Mouse (Mus musculus): ENCODE results near the gene Ndufv1.
"Not testable (repeated sequence)": the region's sequence is repeated elsewhere in the genome, so short reads cannot be mapped to it uniquely, and the experiment has no call there.

Ndufv1 gene

DNA sequence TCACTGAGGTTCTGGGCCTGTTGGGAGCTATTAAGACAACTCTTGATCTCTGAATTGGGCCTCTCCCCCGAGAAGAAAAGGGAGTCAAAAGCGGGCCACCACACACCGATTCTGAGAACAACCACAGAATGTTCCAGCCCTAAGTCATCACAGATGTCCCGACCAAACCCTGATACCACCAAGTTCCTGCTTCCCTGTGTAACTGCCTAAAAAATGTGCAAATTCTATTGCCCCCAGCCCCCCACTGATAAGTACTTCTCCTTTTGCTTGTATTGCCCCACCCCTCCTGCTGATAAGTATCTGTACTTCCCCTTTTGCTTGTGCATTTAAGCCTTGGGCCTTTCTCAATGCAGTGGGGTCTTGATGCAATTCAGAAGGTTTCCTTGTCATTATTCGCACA, 31.5 kb upstream of the Ndufv1 start:
- in situ Hi-C loops (cut with MseI, MboI): not testable (repeated sequence)

DNA sequence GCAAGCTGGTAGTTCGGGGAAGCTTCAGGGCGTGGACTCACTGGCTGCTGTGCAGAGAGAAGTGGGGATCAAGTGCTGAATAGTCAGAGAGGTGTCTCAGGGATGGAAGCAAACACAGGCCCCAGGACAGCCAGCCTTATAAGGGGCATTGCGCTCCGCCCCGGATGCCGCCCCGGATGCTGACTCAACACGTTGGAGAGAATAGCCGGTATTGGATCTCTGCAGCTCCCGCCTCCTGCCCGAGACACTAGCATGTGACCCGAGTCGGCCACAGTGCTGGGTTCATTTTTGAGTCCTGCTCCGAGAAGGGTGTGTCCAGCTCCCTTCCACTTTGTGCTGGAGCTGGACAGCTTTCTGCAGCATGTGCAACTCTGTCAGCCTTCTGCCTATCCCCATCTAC, 29.5 kb upstream of the Ndufv1 start:
- in situ Hi-C loops (cut with MseI, MboI): no loop called here

DNA sequence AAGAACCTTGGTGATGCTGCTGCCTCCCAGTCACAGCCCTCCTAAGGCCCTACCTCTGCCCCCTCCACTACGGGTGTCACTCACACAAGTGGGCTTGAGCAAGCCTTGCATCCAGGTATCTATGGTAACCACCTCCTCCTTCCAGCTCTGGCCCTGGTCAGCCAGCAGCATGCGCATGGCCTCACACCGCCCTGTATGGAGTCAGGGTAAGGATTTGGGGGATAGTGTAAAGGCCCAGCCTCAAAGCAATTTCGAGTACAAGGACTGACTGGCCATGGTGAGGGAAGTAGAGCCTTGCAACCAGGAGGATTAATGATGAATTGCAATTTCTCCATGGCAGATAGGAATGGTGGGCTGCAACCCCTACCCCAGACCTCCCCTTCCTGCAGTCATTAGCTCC, 28.9 kb upstream of the Ndufv1 start:
- in situ Hi-C loops (cut with MseI, MboI): not testable (repeated sequence)

DNA sequence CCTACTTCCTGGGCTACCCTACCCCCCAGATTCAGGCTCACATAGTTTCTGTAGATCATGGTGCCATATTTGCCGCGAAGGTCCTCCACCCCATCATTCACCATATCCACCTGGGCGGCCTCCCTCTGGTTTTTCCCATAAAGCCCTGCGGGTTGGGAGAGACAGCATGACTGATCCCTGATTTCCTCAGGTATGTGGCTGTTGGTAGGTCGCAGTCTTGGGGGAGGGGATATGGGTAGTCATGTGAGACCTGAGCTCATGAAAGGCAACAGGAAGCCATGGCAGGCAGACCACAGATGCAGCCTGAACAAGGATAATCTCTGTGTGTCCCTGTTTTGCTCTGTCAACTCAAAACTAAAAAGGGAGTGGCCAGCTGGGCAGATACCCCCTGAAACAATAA, 28.3 kb upstream of the Ndufv1 start:
- in situ Hi-C loops (cut with MseI, MboI): not testable (repeated sequence)

DNA sequence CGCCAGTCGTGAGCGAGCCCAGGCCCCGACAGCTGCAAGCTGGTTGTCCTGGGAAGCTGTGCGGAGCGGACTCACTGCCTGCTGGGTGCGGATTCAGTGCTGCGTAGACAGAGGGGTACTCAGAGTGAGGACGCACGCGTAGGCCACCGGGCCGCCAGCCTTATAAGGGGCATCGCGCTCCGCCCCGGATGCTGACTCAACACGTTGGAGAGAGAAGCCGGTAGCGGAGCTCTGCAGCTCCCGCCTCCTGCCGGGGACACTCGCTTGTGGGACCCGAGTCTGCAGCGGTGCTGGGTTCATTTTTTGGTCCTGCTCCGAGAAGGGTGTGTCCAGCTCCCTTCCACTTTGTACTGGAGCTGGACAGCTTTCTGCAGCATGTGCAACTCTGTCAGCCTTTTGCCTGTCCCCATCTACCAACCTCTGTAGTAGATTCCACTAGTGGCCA, 25.2 kb upstream of the Ndufv1 start, which contains the start of gene Gstp1:
Gene Gstp1, minus strand, starts transcription at position 198 of the 445 bp plus-strand sequence.
- in situ Hi-C loops (cut with MseI, MboI): no loop called here

DNA sequence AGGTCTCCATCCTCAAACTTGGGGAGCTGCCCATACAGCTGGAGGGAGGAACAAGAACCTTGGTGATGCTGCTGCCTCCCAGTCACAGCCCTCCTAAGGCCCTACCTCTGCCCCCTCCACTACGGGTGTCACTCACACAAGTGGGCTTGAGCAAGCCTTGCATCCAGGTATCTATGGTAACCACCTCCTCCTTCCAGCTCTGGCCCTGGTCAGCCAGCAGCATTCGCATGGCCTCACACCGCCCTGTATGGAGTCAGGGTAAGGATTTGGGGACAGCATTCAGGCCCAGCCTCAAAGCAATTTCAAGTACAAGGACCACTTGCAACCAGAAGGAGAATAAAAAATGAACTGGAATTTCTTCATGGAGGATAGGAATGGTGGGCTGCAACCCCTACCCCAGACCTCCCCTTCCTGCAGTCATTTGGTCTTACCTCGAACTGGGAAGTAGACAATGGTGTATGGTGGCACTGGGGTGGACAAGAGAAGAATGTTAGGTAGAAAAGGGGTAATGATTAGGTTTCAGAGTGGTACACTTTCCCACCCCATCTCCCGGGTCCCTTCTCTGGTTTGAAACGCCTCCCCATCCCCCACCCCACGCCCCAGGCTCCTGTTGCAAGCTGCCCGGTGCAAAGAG, 24.7 kb upstream of the Ndufv1 start:
- in situ Hi-C loops (cut with MseI, MboI): not testable (repeated sequence)

DNA sequence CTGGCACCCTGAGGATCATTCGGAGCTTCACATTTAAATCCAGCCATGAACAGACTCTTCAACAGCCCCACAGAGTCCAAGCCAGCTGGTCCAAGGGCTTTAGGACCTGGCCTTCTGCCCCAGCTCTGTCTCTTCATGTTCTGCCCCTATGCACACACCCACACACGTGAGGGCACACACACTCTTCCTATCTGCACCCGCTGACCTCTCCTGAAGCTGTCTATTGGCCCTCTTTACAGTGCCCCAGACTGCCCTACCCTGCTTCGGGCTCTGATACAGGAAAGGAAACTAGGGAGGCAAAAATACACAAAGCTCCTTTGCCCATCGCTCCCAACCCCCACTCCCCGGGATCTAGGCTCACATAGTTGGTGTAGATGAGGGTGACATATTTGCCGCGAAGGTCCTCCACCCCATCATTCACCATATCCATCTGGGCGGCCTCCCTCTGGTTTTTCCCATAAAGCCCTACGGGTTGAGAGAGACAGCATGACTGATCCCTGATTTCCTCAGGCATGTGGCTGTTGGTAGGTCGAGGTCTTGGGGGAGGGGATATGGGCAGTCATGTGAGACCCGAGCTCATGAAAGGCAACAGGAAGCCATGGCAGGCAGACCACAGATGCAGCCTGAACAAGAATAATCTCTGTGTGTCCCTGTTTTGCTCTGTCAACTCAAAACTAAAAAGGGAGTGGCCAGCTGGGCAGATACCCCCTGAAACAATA, 23.9 kb upstream of the Ndufv1 start:
- in situ Hi-C loops (cut with MseI, MboI): no loop called here

DNA sequence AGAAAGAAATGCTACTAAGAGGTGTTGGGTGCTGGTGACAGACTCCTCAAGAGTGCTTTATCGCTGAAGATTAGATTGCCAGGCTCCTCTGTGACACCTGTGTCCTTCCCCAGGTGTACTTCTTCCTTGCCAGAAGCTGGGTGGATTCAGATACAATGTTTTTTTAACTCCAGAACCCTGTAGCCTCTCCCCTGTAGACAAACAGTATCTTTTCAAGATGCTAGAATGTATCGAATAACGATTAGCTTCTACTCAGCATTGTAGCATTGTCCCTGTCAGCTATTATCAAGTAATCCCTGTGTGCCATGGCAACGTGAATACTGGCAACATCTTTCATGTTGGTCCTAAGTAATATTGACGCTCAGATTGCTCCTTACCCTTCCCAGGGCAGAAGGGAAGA, 21.1 kb upstream of the Ndufv1 start:
- in situ Hi-C loops (cut with MseI, MboI): no loop called here

DNA sequence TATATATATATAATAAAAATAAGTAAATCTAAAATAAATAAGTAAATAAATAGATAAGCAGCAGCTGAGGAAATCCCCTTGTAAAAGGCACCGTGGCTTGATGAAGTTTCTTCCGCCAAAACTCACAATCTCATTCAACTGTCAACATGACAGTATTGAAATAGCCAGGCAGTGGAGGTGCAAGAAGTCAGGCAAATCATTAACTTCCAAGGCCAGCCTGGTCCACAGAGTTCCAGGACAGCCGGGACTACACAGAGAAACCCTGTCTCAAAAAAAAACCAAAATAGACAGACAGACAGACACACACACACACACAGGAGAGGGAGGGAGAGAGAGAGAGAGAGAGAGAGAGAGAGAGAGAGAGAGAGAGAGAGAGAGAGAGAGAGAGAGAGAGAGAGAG, 20.7 kb upstream of the Ndufv1 start:
- in situ Hi-C loops (cut with MseI, MboI): no loop called here

DNA sequence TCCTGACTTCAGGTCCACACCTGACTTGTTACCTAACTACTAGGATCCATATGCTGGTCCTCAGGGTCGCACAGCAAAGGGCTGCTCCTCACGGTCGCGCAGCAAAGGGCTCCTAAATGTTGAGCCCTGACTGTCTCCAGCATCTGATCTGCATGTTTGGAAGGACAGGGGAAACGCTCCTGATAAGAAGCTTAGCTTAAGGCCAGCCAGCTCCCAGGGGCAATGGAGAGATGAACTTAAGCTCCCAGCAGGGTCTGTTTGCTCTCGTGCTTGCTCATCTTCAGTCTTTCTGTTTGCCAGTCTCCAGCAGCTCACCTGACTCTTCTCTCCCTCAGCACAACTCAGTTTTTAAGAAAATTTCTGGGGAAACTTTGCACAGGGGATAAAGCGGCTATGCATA, 20.1 kb upstream of the Ndufv1 start:
- in situ Hi-C loops (cut with MseI, MboI): no loop called here

DNA sequence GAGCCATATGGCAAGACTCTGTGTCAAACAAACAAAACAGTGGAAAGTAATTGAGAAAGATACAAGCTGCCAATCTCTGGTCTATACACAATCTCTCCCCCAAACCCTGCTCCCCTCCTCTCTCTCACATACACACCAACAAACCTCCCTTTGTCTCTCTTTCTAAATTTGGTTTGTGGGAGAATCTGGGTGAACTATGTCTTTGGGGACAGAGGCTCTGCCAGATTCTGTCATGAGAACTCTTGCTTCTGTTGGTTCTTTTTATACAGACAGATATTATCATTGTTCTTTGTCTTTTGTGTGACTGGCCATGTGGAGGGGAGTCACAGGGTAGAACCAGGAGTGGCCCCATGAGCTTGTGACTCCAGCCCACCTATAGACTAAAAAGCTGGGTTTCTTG, 15.0 kb upstream of the Ndufv1 start:
- in situ Hi-C loops (cut with MseI, MboI): no loop called here

DNA sequence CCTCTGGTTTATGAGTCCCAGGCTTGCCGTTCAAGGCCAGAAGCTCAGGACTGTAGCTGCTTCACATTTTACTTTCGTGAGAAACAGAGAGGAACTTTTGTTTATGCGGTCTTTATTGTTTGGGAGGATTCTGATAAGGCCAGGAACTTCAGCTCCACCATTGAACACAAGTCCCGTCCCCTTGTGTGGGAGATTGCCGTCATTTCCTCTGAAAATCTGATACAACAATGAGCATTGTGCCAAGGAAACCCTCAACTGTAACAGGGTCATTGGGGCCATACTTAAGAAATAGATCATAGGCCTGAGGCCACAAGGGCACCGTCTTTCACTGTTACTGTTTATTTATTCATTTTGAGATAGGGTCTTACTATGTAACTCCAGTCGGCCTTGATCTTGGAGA, 10.6 kb upstream of the Ndufv1 start:
- in situ Hi-C loops (cut with MseI, MboI): no loop called here

DNA sequence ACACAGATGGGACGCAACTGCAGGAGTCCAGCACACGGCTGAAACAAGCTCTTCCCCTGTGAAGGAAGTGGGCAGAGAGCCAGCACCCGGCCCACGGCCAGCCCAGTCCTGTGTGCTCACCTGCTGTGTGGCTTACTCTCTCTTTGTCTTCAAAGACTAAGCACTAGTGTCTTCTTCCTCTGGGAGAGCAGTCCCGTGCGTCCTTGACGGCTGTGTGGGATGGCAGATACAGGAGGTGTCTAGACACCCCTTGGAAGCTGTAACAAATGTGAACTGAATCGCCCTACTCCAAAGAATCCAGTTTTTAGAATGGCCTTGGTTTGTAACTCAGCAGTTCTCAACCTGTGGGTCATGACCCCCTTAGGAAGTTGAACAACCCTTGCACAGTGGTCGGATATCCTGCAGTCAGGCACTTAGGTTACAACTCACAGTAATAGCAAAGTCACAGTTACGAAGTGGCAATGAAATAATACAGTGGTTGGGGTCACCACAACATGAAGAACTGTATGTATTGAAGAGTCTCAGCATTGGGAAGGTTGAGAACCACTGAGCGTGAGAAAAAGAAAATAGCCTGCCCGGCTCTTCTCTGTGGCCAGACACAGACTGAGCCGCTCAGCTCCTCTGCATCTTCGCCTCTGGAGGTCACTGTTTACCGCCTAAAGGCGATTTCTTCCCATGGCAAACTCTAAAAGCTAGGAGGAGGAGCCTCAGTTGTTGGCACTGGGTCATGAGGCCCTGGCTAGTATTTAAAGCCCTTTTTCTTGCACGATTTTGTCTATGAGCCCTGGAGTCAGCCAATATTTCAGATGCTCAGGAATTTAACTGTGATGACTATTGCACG, 6.4 kb upstream of the Ndufv1 start:
- in situ Hi-C loops (cut with MseI, MboI): loop anchor here in 1 of 2 experiments (5.0 kb wide), 1 partner anchor 33 kb away; no protein-coding TSS in a partner anchor

DNA sequence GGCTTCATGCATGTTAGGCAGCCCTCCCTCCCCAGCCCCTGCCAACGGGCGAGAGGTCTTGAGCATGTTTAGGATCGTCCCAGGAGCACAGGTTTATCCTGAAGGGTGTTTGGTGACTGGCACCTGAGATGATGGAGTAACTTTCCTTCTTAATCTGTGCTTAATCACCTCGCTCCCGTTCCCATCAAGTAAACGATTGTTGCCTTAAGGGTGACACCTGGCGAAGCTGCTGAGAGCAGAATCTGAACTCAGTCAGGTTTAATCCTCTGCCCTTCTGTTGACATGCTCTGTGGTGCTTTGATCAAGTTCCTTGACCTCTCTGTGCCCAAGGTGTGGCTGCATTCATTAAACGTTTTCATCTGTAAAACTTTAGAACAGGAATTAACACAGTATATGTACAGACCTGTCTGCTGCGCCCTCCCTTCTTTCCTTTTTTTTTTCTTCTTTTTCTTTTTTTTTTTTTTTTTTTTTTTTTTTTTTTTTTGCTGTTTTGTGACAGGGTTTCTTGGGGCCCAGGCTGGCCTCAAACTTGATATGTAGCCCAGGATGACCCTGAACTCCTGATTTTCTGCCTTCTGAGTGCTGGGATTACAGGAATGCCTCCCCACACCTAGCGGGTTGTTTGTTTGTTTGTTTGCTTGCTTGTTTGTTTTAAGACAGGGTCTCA, 5.4 kb upstream of the Ndufv1 start:
- in situ Hi-C loops (cut with MseI, MboI): loop anchor here in 1 of 2 experiments (5.0 kb wide), 1 partner anchor 34 kb away; no protein-coding TSS in a partner anchor

DNA sequence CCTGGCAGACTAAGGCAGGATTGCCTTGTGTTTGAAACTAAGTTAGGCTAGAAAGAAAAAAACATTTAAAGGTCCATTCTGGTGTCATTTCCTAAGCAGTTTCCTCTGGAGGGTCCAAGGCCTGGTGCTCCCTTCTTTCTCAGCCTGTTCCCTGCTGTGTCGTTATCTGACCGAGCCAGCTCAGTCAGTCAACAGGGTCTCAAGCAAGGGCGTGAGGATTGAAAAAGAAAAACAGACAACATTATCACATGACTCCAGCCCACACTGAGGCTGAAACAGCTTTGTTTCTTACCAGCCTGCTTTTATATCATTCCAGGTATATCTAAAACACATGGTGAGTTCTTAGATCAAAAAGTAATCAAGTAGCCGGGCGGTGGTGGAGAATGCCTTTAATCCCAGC, 3.0 kb upstream of the Ndufv1 start:
- in situ Hi-C loops (cut with MseI, MboI): loop anchor here in 1 of 2 experiments (5.0 kb wide), 1 partner anchor 37 kb away; no protein-coding TSS in a partner anchor

DNA sequence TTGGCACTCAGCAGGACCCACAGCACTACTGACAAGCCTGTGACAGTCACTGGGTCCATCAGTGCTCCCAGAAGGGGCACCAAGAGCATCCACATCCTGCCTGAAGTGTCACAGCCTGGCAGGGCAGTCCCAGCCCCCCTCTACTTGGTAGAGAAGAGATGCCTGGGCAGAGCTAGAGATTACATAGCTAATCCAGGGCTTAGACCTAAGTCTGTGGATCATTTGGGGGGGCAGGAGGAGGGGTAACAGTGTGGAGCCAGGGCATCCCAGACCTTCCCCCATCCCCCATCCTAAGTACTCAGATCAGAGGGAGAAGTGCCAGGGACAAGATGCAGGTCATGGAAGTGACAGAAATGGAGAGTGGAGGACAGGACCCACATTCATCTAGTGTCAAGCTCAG, 2.2 kb upstream of the Ndufv1 start:
- in situ Hi-C loops (cut with MseI, MboI): loop anchor here in 1 of 2 experiments (5.0 kb wide), 1 partner anchor 37 kb away; no protein-coding TSS in a partner anchor

DNA sequence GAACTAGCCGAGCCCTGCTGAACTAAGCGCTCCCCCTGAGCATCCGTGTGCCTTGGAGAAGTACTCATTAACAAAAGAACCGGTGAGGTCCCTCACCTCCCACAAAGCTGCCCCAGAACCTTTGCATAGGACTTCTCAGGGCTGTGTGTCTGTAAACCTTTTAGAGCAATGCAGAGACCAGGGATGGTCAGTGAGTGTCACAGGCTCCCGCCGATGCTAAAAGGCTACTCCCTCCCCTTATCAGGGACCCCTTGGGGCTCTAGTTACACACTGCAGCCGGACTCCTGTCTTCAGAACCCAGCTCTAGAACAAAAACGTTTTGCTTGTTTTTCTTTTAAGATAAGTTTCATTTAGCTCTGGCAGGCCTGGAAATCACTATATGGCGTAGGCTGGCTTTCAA, 460 bp upstream of the Ndufv1 start:
- in situ Hi-C loops (cut with MseI, MboI): no loop called here

DNA sequence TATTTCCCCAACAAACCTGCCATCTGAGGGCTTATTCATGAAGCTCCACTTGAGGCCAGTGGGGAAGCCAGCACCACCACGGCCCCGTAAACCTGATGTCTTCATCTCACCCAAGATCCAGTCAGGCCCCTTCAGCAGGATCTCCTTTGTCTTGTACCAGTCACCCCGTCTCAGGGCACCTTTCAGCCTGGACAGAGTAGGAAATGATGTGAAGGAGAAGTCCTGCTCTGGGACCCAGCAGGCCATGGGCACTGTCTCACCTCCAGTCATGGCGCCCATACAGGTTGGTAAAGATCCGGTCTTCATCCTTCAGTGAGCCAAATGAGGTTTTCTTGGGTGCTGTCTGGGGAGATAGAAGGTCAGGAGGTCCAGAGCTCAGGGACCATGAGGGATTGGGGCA, 1.5 kb downstream of the Ndufv1 start:
- in situ Hi-C loops (cut with MseI, MboI): no loop called here

DNA sequence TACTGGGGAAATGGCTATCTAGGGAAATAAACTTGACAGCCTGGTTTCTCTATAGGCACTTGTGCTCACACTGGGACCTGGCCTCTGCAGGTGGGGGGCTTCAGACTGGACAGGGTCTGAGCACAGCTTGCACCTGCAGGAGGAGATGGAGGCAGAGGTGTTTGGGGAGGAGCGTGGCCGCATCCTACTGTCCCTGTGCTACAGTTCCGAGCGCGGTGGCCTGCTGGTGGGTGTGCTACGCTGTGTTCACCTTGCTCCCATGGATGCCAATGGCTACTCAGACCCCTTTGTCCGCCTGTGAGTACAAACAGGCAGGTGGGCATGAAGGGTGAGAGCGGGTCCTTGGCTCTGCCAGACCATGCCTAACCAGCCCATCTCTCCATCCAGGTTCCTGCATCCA, 6.6 kb downstream of the Ndufv1 start:
- in situ Hi-C loops (cut with MseI, MboI): no loop called here

DNA sequence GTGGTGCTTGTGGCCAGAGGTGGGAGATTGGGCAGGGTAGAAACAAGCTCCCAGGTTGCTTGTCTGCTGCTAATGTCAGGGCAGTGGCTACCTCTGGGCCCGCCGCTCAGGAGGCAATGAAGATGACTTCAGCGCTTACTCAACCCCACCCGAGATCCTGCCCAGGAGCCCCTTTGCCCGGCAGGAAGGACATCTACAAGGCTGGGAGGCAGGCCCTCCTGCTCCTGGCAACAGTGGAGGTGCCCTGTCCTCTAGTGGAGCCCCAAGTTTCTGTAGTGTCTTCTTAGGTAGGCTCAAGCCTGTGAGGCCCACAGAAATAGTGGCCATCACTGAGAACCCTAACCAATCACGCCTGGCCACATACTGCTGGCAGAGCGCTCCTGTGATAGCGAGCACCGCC, 7.5 kb downstream of the Ndufv1 start:
- in situ Hi-C loops (cut with MseI, MboI): no loop called here

DNA sequence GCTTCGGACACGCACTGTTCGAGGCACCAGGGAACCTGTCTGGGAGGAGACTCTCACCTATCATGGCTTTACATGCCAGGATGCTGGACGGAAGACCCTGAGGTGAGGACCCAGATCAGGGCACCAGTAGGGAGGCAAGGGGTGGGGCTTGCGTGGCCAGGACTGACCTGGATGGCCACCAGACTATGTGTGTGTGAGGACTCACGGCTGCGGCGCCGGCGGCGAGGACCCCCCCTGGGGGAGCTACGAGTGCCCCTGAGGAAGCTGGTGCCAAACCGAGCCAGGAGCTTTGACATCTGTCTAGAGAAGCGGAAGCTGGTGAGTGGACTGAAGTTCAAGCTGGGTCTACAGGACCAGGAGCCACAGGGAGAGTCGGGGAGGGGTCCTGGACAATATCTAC, 8.3 kb downstream of the Ndufv1 start:
- in situ Hi-C loops (cut with MseI, MboI): no loop called here

DNA sequence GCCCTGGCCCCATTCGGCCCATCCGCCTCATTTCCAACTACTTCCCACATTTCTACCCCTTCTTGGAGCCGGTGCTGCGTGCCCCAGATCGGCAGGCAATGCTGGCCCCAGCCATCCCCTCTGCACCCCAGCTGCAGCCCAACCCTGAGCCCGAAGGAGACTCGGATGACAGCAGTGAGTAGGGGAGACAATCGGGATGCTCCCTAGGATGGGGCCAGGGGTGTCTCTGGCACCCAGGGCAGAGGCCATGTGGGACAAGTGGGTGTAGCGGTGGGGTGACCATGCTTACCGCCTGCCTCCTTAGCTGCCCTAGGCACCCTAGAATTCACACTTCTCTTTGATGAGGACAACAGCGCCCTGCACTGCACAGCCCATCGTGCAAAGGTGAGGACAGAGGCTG, 9.0 kb downstream of the Ndufv1 start:
- in situ Hi-C loops (cut with MseI, MboI): no loop called here

All from mouse trophoblast stem cell (cell line).